Mouse (Mus musculus): Measurements from ENCODE around the gene Ppp2r5c. TPM values are rescaled to one million over a fixed set of nuclear protein-coding genes. Genes with fewer than 3 reads are reported as not detected.

Gene Ppp2r5c
- total and polyA plus RNA-seq, 2 experiments = 12.5 to 29.4 TPM

DNA sequence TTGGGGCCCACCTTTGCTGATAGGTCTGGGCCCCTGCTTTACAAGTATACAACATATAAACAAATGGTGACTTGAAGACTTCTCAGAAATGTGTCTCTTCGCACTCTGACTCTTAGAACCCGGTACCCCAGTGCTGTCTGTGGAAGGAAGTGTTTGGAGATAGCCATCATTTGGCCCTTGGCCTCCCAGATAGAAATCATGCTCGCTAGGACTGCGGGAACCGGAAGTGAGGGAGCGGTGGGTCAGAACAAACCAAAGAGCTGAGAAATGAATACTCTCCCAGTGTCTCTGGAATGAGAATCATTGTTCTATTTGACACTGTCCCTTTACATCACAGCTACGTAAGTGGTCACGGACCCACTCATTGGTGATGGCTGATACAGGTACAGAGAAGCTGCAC is 93.4 kb downstream of the Ppp2r5c start:
- no peak for TF ChIP-seq CTCF (IDR thresholded peaks at IDR 0.05; ENCODE audit: low read depth, low read length)
- TF ChIP-seq POLR2A (IDR thresholded peaks at IDR 0.05; ENCODE audit: extremely low read depth, insufficient read depth, low read length) = no peak
- Histone ChIP-seq H3K9ac (ENCODE audit: low read depth, low read length) (no peak overlapping the region), H3K27me3 (ENCODE audit: control insufficient read depth, insufficient read depth, low read length) (no peaks in the 10 kb centered on the region), H3K4me3 (ENCODE audit: insufficient read depth, low read depth, low read length) (no peak overlapping the region), H3K27ac (replicated peaks; ENCODE audit: insufficient read depth, low read depth, low read length) (no peak overlapping the region), H3K4me1 (ENCODE audit: control insufficient read depth, insufficient read depth, low read length) (peaks cover 4% of the 10 kb centered on the region), H3K79me2 (ENCODE audit: control insufficient read depth, insufficient read depth, low read length) (peaks cover 16% of the 10 kb centered on the region; the same call in 1 of the 2 replicates), H3K36me3 (ENCODE audit: control insufficient read depth, insufficient read depth, low read length) (no peaks in the 10 kb centered on the region; the same call in 1 of the 2 replicates)
- DNase-seq (ENCODE audit: extremely low read depth, low read depth, low spot score) = no peak
- 85% methylated on average over 8 of the region's 8 CpGs for WGBS

DNA sequence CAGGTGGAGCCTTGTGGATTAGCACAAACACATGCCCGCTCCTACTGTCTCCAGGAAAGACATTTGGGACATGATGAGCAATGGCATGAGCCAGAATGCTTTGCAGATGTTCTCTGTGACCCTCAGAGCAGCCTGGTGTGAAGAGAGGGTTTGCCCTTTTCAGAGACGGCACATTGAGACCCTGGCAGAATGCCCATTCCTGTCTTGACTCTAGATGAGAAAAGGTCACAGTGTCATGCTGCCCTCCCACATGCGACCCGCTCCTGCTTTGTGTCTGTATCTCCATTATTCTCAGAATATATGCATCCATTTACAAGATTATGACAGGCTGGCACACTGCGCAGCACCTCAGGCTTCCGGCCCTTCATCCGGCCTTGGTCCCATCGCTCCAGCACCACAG is 94.1 kb downstream of the Ppp2r5c start:
- peaks cover 14% of the 10 kb centered on the region; the same call in 1 of the 2 replicates for H3K79me2 ChIP-seq (ENCODE audit: control insufficient read depth, insufficient read depth, low read length)
- no peak for DNase-seq (ENCODE audit: extremely low read depth, low read depth, low spot score)
- 79% methylated on average over 8 of the region's 8 CpGs for WGBS
- no peak overlapping the region for H3K4me3 ChIP-seq (ENCODE audit: insufficient read depth, low read depth, low read length)
- TF ChIP-seq CTCF (IDR thresholded peaks at IDR 0.05; ENCODE audit: low read depth, low read length) (no peak), POLR2A (IDR thresholded peaks at IDR 0.05; ENCODE audit: extremely low read depth, insufficient read depth, low read length) (no peak)
- peaks cover 4% of the 10 kb centered on the region for H3K4me1 ChIP-seq (ENCODE audit: control insufficient read depth, insufficient read depth, low read length)
- H3K27me3 ChIP-seq (ENCODE audit: control insufficient read depth, insufficient read depth, low read length) = no peaks in the 10 kb centered on the region
- H3K9ac ChIP-seq (ENCODE audit: low read depth, low read length) = no peak overlapping the region
- H3K27ac ChIP-seq (replicated peaks; ENCODE audit: insufficient read depth, low read depth, low read length) = no peak overlapping the region
- peaks cover 2% of the 10 kb centered on the region for H3K36me3 ChIP-seq (ENCODE audit: control insufficient read depth, insufficient read depth, low read length)

DNA sequence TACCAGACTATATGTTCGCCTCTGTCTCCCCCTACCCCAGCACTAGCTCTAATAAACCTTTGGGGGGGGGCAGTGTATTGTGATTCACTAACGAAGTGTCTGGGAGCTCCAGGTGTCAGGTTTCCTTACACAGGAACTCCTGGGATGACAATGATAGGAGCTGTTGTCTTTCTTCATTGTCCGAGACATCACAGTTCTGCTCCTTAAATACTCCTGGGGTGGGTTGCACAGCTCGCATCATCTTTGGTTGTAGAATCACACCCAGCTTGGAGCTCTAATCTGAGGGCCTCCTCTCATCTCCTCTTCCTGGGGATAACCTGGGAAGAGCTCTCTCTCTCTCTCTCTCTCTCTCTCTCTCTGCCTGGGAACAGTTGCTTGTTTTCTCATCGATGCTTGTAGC is 94.6 kb downstream of the Ppp2r5c start:
- Histone ChIP-seq H3K79me2 (ENCODE audit: control insufficient read depth, insufficient read depth, low read length) (peaks cover 10% of the 10 kb centered on the region; the same call in 1 of the 2 replicates), H3K4me1 (ENCODE audit: control insufficient read depth, insufficient read depth, low read length) (peaks cover 4% of the 10 kb centered on the region), H3K4me3 (ENCODE audit: insufficient read depth, low read depth, low read length) (no peak overlapping the region), H3K36me3 (ENCODE audit: control insufficient read depth, insufficient read depth, low read length) (peaks cover 2% of the 10 kb centered on the region), H3K9ac (ENCODE audit: low read depth, low read length) (no peak overlapping the region), H3K27ac (replicated peaks; ENCODE audit: insufficient read depth, low read depth, low read length) (no peak overlapping the region), H3K27me3 (ENCODE audit: control insufficient read depth, insufficient read depth, low read length) (no peaks in the 10 kb centered on the region)
- no peak for DNase-seq (ENCODE audit: extremely low read depth, low read depth, low spot score)
- TF ChIP-seq CTCF (IDR thresholded peaks at IDR 0.05; ENCODE audit: low read depth, low read length) (no peak), POLR2A (IDR thresholded peaks at IDR 0.05; ENCODE audit: extremely low read depth, insufficient read depth, low read length) (no peak)
- over 99% methylated on average over 5 of the region's 5 CpGs for WGBS

DNA sequence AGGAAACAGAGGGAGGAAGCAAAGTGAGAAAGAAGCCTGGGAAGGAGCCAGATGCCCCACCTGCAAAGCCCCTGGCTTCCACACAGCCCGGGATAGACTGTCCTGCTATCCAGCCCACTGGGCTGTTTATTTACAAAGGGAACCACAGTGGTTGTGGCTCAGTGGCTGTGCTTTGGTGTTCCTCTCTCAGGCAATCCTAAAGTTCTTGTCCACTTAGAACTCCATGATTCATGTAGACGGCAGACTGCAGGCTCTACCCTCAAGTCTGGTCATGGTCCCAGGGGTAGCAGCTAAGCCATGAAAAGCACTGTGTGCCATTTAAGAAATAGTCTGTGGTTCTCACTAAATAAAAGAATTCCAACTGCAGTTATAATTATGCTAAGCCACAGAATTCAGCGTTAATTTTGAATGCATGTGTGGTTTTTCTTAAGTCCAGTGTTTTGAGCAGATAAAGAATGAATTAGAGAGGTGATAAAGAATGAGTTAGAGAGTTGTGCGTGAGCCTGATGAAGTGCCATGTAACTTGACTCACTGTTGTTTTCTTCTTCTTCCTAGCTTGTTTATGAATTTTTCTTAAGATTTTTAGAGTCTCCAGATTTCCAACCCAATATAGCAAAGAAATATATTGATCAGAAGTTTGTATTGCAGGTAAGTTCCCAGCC is 98.3 kb downstream of the Ppp2r5c start:
- DNase-seq (ENCODE audit: extremely low read depth, low read depth, low spot score) = no peak
- Histone ChIP-seq H3K4me1 (ENCODE audit: control insufficient read depth, insufficient read depth, low read length) (no peaks in the 10 kb centered on the region), H3K27ac (replicated peaks; ENCODE audit: insufficient read depth, low read depth, low read length) (no peak overlapping the region), H3K4me3 (ENCODE audit: insufficient read depth, low read depth, low read length) (no peak overlapping the region), H3K27me3 (ENCODE audit: control insufficient read depth, insufficient read depth, low read length) (no peaks in the 10 kb centered on the region), H3K9ac (ENCODE audit: low read depth, low read length) (no peak overlapping the region), H3K79me2 (ENCODE audit: control insufficient read depth, insufficient read depth, low read length) (peaks cover 7% of the 10 kb centered on the region; the same call in 1 of the 2 replicates), H3K36me3 (ENCODE audit: control insufficient read depth, insufficient read depth, low read length) (peaks cover 7% of the 10 kb centered on the region)
- no peak for TF ChIP-seq POLR2A (IDR thresholded peaks at IDR 0.05; ENCODE audit: extremely low read depth, insufficient read depth, low read length)
- no peak for TF ChIP-seq CTCF (IDR thresholded peaks at IDR 0.05; ENCODE audit: low read depth, low read length)
- 87% methylated on average over 4 of the region's 4 CpGs for WGBS

DNA sequence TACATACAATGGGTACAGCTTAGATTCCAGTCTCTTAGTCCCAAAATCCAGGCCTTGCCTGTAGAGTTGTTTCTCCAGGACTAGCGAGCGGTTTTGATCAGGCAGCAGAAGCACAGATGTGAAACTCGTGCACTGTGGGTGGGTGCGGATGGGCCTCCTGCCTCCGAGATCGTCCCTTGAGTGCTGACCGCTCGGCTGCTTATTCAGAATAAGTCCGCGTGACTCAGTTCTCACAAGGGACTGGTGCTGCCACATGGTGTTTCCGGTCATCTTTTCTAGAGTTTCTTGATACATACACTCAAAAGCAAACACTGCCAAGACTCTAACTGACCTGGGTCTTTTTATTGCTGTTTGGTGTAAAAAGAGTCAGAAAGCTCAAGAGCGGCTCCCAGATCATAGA is 100.7 kb downstream of the Ppp2r5c start:
- H3K36me3 ChIP-seq (ENCODE audit: control insufficient read depth, insufficient read depth, low read length) = peaks cover 11% of the 10 kb centered on the region
- no peak overlapping the region for H3K9ac ChIP-seq (ENCODE audit: low read depth, low read length)
- H3K4me1 ChIP-seq (ENCODE audit: control insufficient read depth, insufficient read depth, low read length) = no peaks in the 10 kb centered on the region
- TF ChIP-seq CTCF (IDR thresholded peaks at IDR 0.05; ENCODE audit: low read depth, low read length) = no peak
- TF ChIP-seq POLR2A (IDR thresholded peaks at IDR 0.05; ENCODE audit: extremely low read depth, insufficient read depth, low read length) = no peak
- H3K4me3 ChIP-seq (ENCODE audit: insufficient read depth, low read depth, low read length) = no peak overlapping the region
- no peaks in the 10 kb centered on the region for H3K27me3 ChIP-seq (ENCODE audit: control insufficient read depth, insufficient read depth, low read length)
- WGBS = 99% methylated on average over 12 of the region's 12 CpGs
- no peak overlapping the region for H3K27ac ChIP-seq (replicated peaks; ENCODE audit: insufficient read depth, low read depth, low read length)
- DNase-seq (ENCODE audit: extremely low read depth, low read depth, low spot score) = no peak
- no peaks in the 10 kb centered on the region for H3K79me2 ChIP-seq (ENCODE audit: control insufficient read depth, insufficient read depth, low read length)

DNA sequence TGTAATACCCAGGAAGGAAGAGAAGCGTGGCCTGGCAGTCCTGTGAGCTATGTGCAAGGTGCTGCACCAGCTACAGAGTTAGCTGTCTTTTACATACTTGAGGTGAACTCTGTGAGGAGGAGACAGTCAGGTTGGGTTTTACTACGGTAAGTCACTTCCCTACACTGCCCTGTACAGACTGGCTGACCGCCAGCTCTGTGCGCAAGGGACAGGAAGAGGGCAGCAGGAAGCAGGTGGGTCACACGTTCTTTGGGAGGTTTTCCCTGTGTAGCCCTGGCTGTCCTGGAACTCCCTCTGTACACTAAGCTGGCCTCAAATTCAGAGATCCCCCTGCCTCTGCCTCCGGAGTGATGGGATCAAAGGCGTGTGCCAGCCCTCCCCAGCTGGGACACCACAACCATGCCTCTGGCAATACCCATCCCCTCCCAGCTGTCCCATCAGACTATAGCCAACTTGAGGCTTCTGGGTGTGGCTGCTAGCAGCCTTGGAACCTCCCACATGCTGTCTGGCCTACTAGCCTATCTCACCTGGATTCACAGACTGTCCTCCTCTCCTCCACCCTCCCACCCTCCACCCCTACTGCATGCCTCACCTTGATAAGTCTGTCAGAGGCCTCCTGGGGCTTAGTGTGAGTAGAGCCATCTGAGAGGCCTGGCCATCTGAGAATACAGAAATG is 102.7 kb downstream of the Ppp2r5c start:
- Histone ChIP-seq H3K27ac (replicated peaks; ENCODE audit: insufficient read depth, low read depth, low read length) (no peak overlapping the region), H3K9ac (ENCODE audit: low read depth, low read length) (no peak overlapping the region), H3K36me3 (ENCODE audit: control insufficient read depth, insufficient read depth, low read length) (peaks cover 27% of the 10 kb centered on the region), H3K4me1 (ENCODE audit: control insufficient read depth, insufficient read depth, low read length) (no peaks in the 10 kb centered on the region), H3K79me2 (ENCODE audit: control insufficient read depth, insufficient read depth, low read length) (no peaks in the 10 kb centered on the region), H3K4me3 (ENCODE audit: insufficient read depth, low read depth, low read length) (no peak overlapping the region), H3K27me3 (ENCODE audit: control insufficient read depth, insufficient read depth, low read length) (no peaks in the 10 kb centered on the region)
- TF ChIP-seq POLR2A (IDR thresholded peaks at IDR 0.05; ENCODE audit: extremely low read depth, insufficient read depth, low read length) (no peak), CTCF (IDR thresholded peaks at IDR 0.05; ENCODE audit: low read depth, low read length) (no peak)
- 83% methylated on average over 7 of the region's 7 CpGs for WGBS
- DNase-seq (ENCODE audit: extremely low read depth, low read depth, low spot score) = no peak
